Mouse (Mus musculus): Measurements from ENCODE around the gene Rapgef4. TPM values are rescaled to one million over a fixed set of nuclear protein-coding genes. Genes with fewer than 3 reads are reported as not detected.
A peak's percentile ranks its signal among the peaks of the same experiment; 100 is the strongest.

Gene Rapgef4
- polyA plus RNA-seq, 1 experiment from 2014 or later: 11.9 TPM

- no peak for ATAC-seq (ENCODE audit: insufficient read depth, low FRiP score, low TSS enrichment)
- Histone ChIP-seq H3K4me3 (ENCODE audit: low read depth, low read length) (no peak overlapping the region), H3K27me3 (ENCODE audit: control insufficient read depth, insufficient read depth, low read length) (no peaks in the 10 kb centered on the region), H3K27ac (ENCODE audit: low read depth, low read length) (no peak overlapping the region), H3K36me3 (ENCODE audit: control insufficient read depth, insufficient read depth, low read length) (no peaks in the 10 kb centered on the region), H3K9ac (ENCODE audit: low read length) (no peak overlapping the region), H3K9me3 (ENCODE audit: control insufficient read depth, low read length) (no peaks in the 10 kb centered on the region), H3K4me2 (ENCODE audit: low read depth) (no peak overlapping the region), H3K4me1 (ENCODE audit: control insufficient read depth, insufficient read depth, low read length) (no peaks in the 10 kb centered on the region)
- DNase-seq (ENCODE audit: low spot score): no peak
- 87% methylated on average over 6 of the region's 6 CpGs for WGBS
These were observed 221.2 kb downstream of the Rapgef4 start for GRCm38 (mm10) chr2:72202252-72202651.

- Histone ChIP-seq H3K36me3 (ENCODE audit: control insufficient read depth, insufficient read depth, low read length) (no peaks in the 10 kb centered on the region), H3K4me3 (ENCODE audit: low read depth, low read length) (no peak overlapping the region), H3K4me2 (ENCODE audit: low read depth) (no peak overlapping the region), H3K9ac (ENCODE audit: low read length) (no peak overlapping the region), H3K9me3 (ENCODE audit: control insufficient read depth, low read length) (no peaks in the 10 kb centered on the region), H3K27ac (ENCODE audit: low read depth, low read length) (no peak overlapping the region), H3K27me3 (ENCODE audit: control insufficient read depth, insufficient read depth, low read length) (no peaks in the 10 kb centered on the region), H3K4me1 (ENCODE audit: control insufficient read depth, insufficient read depth, low read length) (no peaks in the 10 kb centered on the region)
- DNase-seq (ENCODE audit: low spot score) (peak; percentile 80), ATAC-seq (ENCODE audit: insufficient read depth, low FRiP score, low TSS enrichment) (peak; percentile 68; the same call in 1 of the 2 replicates)
- WGBS: 11% methylated on average over 5 of the region's 5 CpGs
These were observed 222.6 kb downstream of the Rapgef4 start for GRCm38 (mm10) chr2:72203609-72204008.

GRCm38 (mm10) chr2:72205869-72206268 lies 224.8 kb downstream of the Rapgef4 start:
- Histone ChIP-seq H3K9me3 (ENCODE audit: control insufficient read depth, low read length) (no peaks in the 10 kb centered on the region), H3K36me3 (ENCODE audit: control insufficient read depth, insufficient read depth, low read length) (no peaks in the 10 kb centered on the region), H3K4me3 (ENCODE audit: low read depth, low read length) (no peak overlapping the region), H3K4me1 (ENCODE audit: control insufficient read depth, insufficient read depth, low read length) (no peaks in the 10 kb centered on the region), H3K27ac (ENCODE audit: low read depth, low read length) (no peak overlapping the region), H3K27me3 (ENCODE audit: control insufficient read depth, insufficient read depth, low read length) (no peaks in the 10 kb centered on the region), H3K4me2 (ENCODE audit: low read depth) (no peak overlapping the region), H3K9ac (ENCODE audit: low read length) (no peak overlapping the region)
- DNase-seq (ENCODE audit: low spot score) (no peak), ATAC-seq (ENCODE audit: insufficient read depth, low FRiP score, low TSS enrichment) (no peak)
- 95% methylated on average over 5 of the region's 5 CpGs for WGBS

DNA sequence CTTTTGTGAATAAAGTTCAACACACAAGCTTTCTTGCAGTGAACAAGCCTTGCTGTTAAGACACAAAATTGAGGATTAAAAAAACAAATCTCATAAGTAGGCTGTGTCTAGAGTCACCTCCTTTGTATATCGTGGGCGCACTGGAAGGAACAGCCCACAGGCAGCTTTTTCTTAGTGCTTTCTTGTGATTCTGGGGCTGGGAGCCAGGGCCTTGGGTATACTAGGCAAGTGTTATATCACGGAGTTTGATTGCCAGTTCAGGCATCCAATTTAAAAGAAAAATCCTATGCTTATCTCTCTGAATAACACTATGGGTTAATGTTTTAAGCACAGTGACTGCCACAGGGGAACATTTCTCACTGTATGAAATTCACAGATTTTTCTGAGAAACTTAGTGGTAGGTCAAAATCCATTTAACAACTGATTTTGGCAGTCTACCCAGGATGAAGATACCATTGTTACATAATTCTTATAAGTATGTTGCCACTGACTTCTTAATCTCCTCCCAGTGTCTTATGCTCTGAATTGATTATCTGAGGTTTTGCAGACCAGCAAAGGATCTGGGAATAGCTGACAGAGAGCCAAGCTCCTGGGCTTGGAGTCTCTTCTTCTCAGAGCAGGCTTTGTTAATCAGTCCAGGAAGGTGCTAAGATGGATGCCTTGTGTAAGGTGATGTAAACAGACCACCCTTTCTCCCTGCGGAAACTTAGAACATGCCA lies 225.6 kb downstream of the Rapgef4 start:
- H3K9me3 ChIP-seq (ENCODE audit: control insufficient read depth, low read length): no peaks in the 10 kb centered on the region
- no peak for DNase-seq (ENCODE audit: low spot score)
- H3K4me3 ChIP-seq (ENCODE audit: low read depth, low read length): no peak overlapping the region
- WGBS: 90% methylated on average over 4 of the region's 4 CpGs
- H3K9ac ChIP-seq (ENCODE audit: low read length): no peak overlapping the region
- H3K27ac ChIP-seq (ENCODE audit: low read depth, low read length): no peak overlapping the region
- no peaks in the 10 kb centered on the region for H3K4me1 ChIP-seq (ENCODE audit: control insufficient read depth, insufficient read depth, low read length)
- H3K4me2 ChIP-seq (ENCODE audit: low read depth): no peak overlapping the region
- ATAC-seq (ENCODE audit: insufficient read depth, low FRiP score, low TSS enrichment): no peak
- no peaks in the 10 kb centered on the region for H3K36me3 ChIP-seq (ENCODE audit: control insufficient read depth, insufficient read depth, low read length)
- no peaks in the 10 kb centered on the region for H3K27me3 ChIP-seq (ENCODE audit: control insufficient read depth, insufficient read depth, low read length)

DNA sequence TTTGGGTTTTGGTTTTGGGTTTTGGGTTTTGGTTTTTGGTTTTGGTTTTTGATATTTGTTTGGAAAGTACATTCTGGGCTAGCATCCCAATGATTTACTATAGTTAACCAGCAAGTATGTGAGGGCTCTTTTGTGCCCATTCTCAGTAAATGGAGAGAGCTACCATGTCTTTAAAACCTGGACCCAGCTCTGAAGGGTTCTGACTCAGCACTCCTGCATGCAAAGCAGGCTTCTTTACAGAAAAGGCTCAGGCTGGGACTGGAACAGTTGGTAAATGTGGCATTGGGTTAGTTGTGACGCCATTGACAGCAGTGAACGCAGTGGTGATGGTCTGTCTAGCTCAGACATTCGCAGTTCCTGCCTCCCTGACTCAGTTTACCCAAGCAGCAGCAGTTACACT lies 236.3 kb downstream of the Rapgef4 start:
- no peaks in the 10 kb centered on the region for H3K36me3 ChIP-seq (ENCODE audit: control insufficient read depth, insufficient read depth, low read length)
- ATAC-seq (ENCODE audit: insufficient read depth, low FRiP score, low TSS enrichment): no peak

DNA sequence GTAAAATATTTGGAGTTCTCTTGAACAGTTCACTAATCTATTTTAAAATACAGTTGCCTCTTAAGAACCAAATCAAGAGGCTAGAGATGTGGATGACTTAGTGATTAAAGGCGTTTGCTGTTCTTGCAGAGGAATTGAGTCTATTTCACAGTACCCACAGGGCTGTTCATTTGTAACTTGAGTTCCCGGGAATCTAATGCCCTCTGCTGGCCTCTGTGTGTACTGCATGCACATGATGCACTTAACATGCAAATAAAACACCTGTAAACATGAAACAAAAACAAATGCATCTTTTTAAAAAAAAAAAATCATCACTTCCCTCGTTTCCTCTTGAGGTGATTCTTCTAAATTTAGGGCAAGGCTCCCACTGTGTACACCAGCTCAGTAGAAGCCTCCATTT lies 238.9 kb downstream of the Rapgef4 start:
- no peak overlapping the region for H3K4me2 ChIP-seq (ENCODE audit: low read depth)
- H3K9me3 ChIP-seq (ENCODE audit: control insufficient read depth, low read length): no peaks in the 10 kb centered on the region
- 26% methylated on average over 3 of the region's 3 CpGs for whole genome bisulfite sequencing
- H3K36me3 ChIP-seq (ENCODE audit: control insufficient read depth, insufficient read depth, low read length): no peaks in the 10 kb centered on the region
- no peak overlapping the region for H3K4me3 ChIP-seq (ENCODE audit: low read depth, low read length)
- no peak overlapping the region for H3K27ac ChIP-seq (ENCODE audit: low read depth, low read length)
- H3K9ac ChIP-seq (ENCODE audit: low read length): no peak overlapping the region
- ATAC-seq (ENCODE audit: insufficient read depth, low FRiP score, low TSS enrichment): no peak
- peaks cover 11% of the 10 kb centered on the region; the same call in 1 of the 2 replicates for H3K27me3 ChIP-seq (ENCODE audit: control insufficient read depth, insufficient read depth, low read length)
- no peaks in the 10 kb centered on the region for H3K4me1 ChIP-seq (ENCODE audit: control insufficient read depth, insufficient read depth, low read length)
- DNase-seq (ENCODE audit: low spot score): peak; percentile 56

More for the DNA sequence above, 236.3 kb downstream of the Rapgef4 start:
- Histone ChIP-seq H3K4me1 (ENCODE audit: control insufficient read depth, insufficient read depth, low read length) (no peaks in the 10 kb centered on the region), H3K9me3 (ENCODE audit: control insufficient read depth, low read length) (no peaks in the 10 kb centered on the region), H3K9ac (ENCODE audit: low read length) (no peak overlapping the region), H3K27me3 (ENCODE audit: control insufficient read depth, insufficient read depth, low read length) (0 out of 2 replicates have a peak, but pooled peaks cover 4% of the 10 kb centered on the region), H3K4me2 (ENCODE audit: low read depth) (no peak overlapping the region), H3K4me3 (ENCODE audit: low read depth, low read length) (no peak overlapping the region), H3K27ac (ENCODE audit: low read depth, low read length) (no peak overlapping the region)
- WGBS: 87% methylated on average over 3 of the region's 3 CpGs
- no peak for DNase-seq (ENCODE audit: low spot score)

DNA sequence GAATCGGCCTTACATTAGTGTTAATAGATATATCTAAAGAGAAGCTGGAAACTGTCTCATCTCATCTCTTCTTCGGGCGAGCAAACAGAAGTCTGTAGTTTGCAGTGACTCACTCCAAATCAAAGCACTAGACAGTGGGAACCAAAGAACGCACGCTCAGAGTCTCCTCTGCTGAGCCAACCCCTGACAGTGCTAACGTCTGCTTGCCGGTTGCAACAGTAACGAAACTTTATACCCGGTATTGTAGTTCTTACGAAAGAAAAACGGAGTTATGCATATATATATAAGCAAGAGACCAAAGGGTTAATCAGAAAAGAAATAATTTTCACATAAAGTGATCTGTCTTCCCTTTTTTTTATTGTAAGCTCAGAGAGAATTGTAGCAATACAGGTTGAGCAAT lies 240.2 kb downstream of the Rapgef4 start:
- DNase-seq (ENCODE audit: low spot score): no peak
- 89% methylated on average over 11 of the region's 11 CpGs for WGBS
- Histone ChIP-seq H3K9ac (ENCODE audit: low read length) (no peak overlapping the region), H3K27ac (ENCODE audit: low read depth, low read length) (no peak overlapping the region), H3K4me1 (ENCODE audit: control insufficient read depth, insufficient read depth, low read length) (no peaks in the 10 kb centered on the region), H3K4me3 (ENCODE audit: low read depth, low read length) (no peak overlapping the region), H3K9me3 (ENCODE audit: control insufficient read depth, low read length) (no peaks in the 10 kb centered on the region), H3K36me3 (ENCODE audit: control insufficient read depth, insufficient read depth, low read length) (no peaks in the 10 kb centered on the region), H3K27me3 (ENCODE audit: control insufficient read depth, insufficient read depth, low read length) (peaks cover 19% of the 10 kb centered on the region), H3K4me2 (ENCODE audit: low read depth) (no peak overlapping the region)
- ATAC-seq (ENCODE audit: insufficient read depth, low FRiP score, low TSS enrichment): no peak

DNA sequence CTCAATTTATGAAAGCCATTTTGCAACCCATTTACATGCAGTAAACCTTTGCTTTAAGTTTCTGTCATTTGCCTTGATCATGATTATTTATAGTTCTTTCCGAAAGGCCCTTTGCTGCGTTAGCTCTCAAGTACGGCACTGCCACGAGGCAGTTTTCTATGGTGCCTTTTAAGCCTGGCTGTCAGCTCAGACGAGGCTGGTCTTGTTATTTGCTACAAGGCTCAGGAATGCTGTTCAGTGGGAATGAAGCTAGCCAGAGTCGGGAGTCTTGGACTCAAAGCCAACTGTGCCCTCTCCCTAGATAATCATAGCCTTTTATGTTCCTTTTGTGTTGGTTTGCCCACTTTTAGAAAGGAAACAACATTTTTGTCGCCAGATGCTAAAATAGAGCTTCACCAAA lies 240.7 kb downstream of the Rapgef4 start:
- H3K4me3 ChIP-seq (ENCODE audit: low read depth, low read length): no peak overlapping the region
- no peaks in the 10 kb centered on the region for H3K9me3 ChIP-seq (ENCODE audit: control insufficient read depth, low read length)
- H3K27me3 ChIP-seq (ENCODE audit: control insufficient read depth, insufficient read depth, low read length): peaks cover 23% of the 10 kb centered on the region
- no peak for DNase-seq (ENCODE audit: low spot score)
- ATAC-seq (ENCODE audit: insufficient read depth, low FRiP score, low TSS enrichment): no peak
- WGBS: 55% methylated on average over 7 of the region's 7 CpGs
- H3K4me2 ChIP-seq (ENCODE audit: low read depth): no peak overlapping the region
- H3K4me1 ChIP-seq (ENCODE audit: control insufficient read depth, insufficient read depth, low read length): no peaks in the 10 kb centered on the region
- no peak overlapping the region for H3K9ac ChIP-seq (ENCODE audit: low read length)
- no peaks in the 10 kb centered on the region for H3K36me3 ChIP-seq (ENCODE audit: control insufficient read depth, insufficient read depth, low read length)
- H3K27ac ChIP-seq (ENCODE audit: low read depth, low read length): no peak overlapping the region

- 82% methylated on average over 4 of the region's 4 CpGs for WGBS
- no peak for DNase-seq (ENCODE audit: low spot score)
These were observed 241.2 kb downstream of the Rapgef4 start for GRCm38 (mm10) chr2:72222276-72222675.

More at GRCm38 (mm10) chr2:72222276-72222675, 241.2 kb downstream of the Rapgef4 start:
- no peak for ATAC-seq (ENCODE audit: insufficient read depth, low FRiP score, low TSS enrichment)
- Histone ChIP-seq H3K27ac (ENCODE audit: low read depth, low read length) (no peak overlapping the region), H3K4me1 (ENCODE audit: control insufficient read depth, insufficient read depth, low read length) (no peaks in the 10 kb centered on the region), H3K9ac (ENCODE audit: low read length) (no peak overlapping the region), H3K4me2 (ENCODE audit: low read depth) (no peak overlapping the region), H3K27me3 (ENCODE audit: control insufficient read depth, insufficient read depth, low read length) (peaks cover 23% of the 10 kb centered on the region), H3K36me3 (ENCODE audit: control insufficient read depth, insufficient read depth, low read length) (no peaks in the 10 kb centered on the region), H3K4me3 (ENCODE audit: low read depth, low read length) (no peak overlapping the region), H3K9me3 (ENCODE audit: control insufficient read depth, low read length) (no peaks in the 10 kb centered on the region)
